Mouse (Mus musculus) hindbrain, embryonic 15.5 days (tissue): ENCODE data around the gene 9430097D07Rik. TPM values are rescaled to one million over a fixed set of nuclear protein-coding genes. Genes with fewer than 3 reads are reported as not detected.
A peak's percentile ranks its signal among the peaks of the same experiment; 100 is the strongest.

Experiments used
- ATAC-seq: fragments of 200-750 bp; cut with Nextera tagmentation; 2 replicates; pipeline ENCODE4 v1.8.0; 2017; ENCODE audit warnings: low read depth, moderate number of reproducible peaks, moderate TSS enrichment; ENCODE audit not compliant: low FRiP score
- H3K27ac ChIP-seq: fragments of 300-500 bp; sonication (generic); replicated peaks from 2 replicates; pipeline ENCODE4 v1.5.1; 2015; ENCODE audit warnings: mild to moderate bottlenecking, inconsistent platforms
- H3K27me3 ChIP-seq: fragments of 300-500 bp; sonication (generic); 2 replicates; pipeline ENCODE4 v1.6.1; 2015; ENCODE audit warnings: control low read depth, inconsistent platforms
- H3K36me3 ChIP-seq: fragments of 300-500 bp; sonication (generic); 2 replicates; pipeline ENCODE4 v1.6.1; 2015; ENCODE audit warnings: control low read depth, inconsistent platforms
- H3K4me1 ChIP-seq: fragments of 300-500 bp; sonication (generic); replicated peaks from 2 replicates; pipeline ENCODE4 v1.6.1; 2015; ENCODE audit warnings: control low read depth, inconsistent platforms
- H3K4me2 ChIP-seq: fragments of 300-500 bp; sonication (generic); 2 replicates; pipeline ENCODE4 v1.6.1; 2015; ENCODE audit warnings: moderate library complexity, mild to moderate bottlenecking, inconsistent platforms
- H3K4me3 ChIP-seq: fragments of 300-500 bp; sonication (generic); 2 replicates; pipeline ENCODE4 v1.5.1; 2015; ENCODE audit warnings: mild to moderate bottlenecking, inconsistent platforms
- H3K9ac ChIP-seq: fragments of 300-500 bp; sonication (generic); 2 replicates; pipeline ENCODE4 v1.6.1; 2015; ENCODE audit warnings: inconsistent platforms
- H3K9me3 ChIP-seq: fragments of 300-500 bp; sonication (generic); 2 replicates; pipeline ENCODE4 v1.6.1; 2016; ENCODE audit warnings: control low read depth, inconsistent platforms
- WGBS: fragments of 180-500 bp; shearing (Covaris S2); methylation state at CpG from one replicate; pipeline ENCODE4 v1.1.7; 2015; 5-methylcytosine and 5-hydroxymethylcytosine counted together
- polyA plus RNA-seq: library from polyadenylated mRNA; unstranded; fragments of >200 nt; fragmentation: Nextera tagmentation; extraction: Ambion mirVana; gene quantifications from 2 replicates; pipeline ENCODE4 v1.2.1, GENCODE M21; 2015

9430097D07Rik gene
- polyA plus RNA-seq, 1 experiment from 2014 or later, result 0.79 TPM

GRCm38 (mm10) chr2:32574497-32574896, 987 bp downstream of the 9430097D07Rik start, which contains the start of gene Pip5kl1:
Gene Pip5kl1, plus strand, starts transcription at chr2:32574797.
- Histone ChIP-seq H3K4me2 (peak within 1 kb of the TSS; percentile 94), H3K9ac (peak within 1 kb of the TSS; percentile 59), H3K27me3 (peaks cover 10% of the 10 kb centered on the region), H3K27ac (peak within 1 kb of the TSS; percentile 46), H3K4me1 (peaks cover 33% of the 10 kb centered on the region), H3K9me3 (no peaks in the 10 kb centered on the region), H3K4me3 (peak within 1 kb of the TSS; percentile 54), H3K36me3 (no peaks in the 10 kb centered on the region)
- WGBS, result 84% methylated on average over 6 of the region's 6 CpGs
- no peak for ATAC-seq

GRCm38 (mm10) chr2:32572196-32572595, 3.3 kb downstream of the 9430097D07Rik start:
- Histone ChIP-seq H3K27ac (no peak overlapping the region), H3K4me3 (no peak overlapping the region), H3K4me2 (peak overlapping the region; percentile 88), H3K4me1 (peaks cover 33% of the 10 kb centered on the region), H3K9ac (no peak overlapping the region), H3K27me3 (no peaks in the 10 kb centered on the region), H3K36me3 (peaks cover 13% of the 10 kb centered on the region), H3K9me3 (no peaks in the 10 kb centered on the region)
- 89% methylated on average over 11 of the region's 11 CpGs for WGBS
- ATAC-seq, result no peak

- peak within 1 kb of the TSS; percentile 88 for H3K4me2 ChIP-seq
- ATAC-seq, result peak; percentile 72
Measured at GRCm38 (mm10) chr2:32570698-32571494, 4.6 kb downstream of the 9430097D07Rik start, which contains the start of gene Dpm2. Gene Dpm2, plus strand, starts transcription at chr2:32570858.

GRCm38 (mm10) chr2:32568941-32569340, 6.5 kb downstream of the 9430097D07Rik start:
- H3K36me3 ChIP-seq, result peaks cover 28% of the 10 kb centered on the region
- 85% methylated on average over 3 of the region's 3 CpGs for WGBS
- ATAC-seq, result no peak

More at GRCm38 (mm10) chr2:32570698-32571494, 4.6 kb downstream of the 9430097D07Rik start, which contains the start of gene Dpm2:
- H3K27ac ChIP-seq, result peak within 1 kb of the TSS; percentile 75
- 2% methylated on average over 36 of the region's 36 CpGs for WGBS
- no peaks in the 10 kb centered on the region for H3K27me3 ChIP-seq
- H3K36me3 ChIP-seq, result peaks cover 15% of the 10 kb centered on the region
- no peaks in the 10 kb centered on the region for H3K9me3 ChIP-seq
- H3K4me3 ChIP-seq, result peak within 1 kb of the TSS; percentile 71
- H3K4me1 ChIP-seq, result peaks cover 29% of the 10 kb centered on the region
- H3K9ac ChIP-seq, result peak within 1 kb of the TSS; percentile 69

GRCm38 (mm10) chr2:32568149-32568548, 7.3 kb downstream of the 9430097D07Rik start:
- Histone ChIP-seq H3K9me3 (no peaks in the 10 kb centered on the region), H3K9ac (no peak overlapping the region), H3K4me2 (no peak overlapping the region), H3K4me1 (peaks cover 17% of the 10 kb centered on the region), H3K4me3 (no peak overlapping the region), H3K36me3 (peaks cover 33% of the 10 kb centered on the region), H3K27ac (no peak overlapping the region), H3K27me3 (no peaks in the 10 kb centered on the region)
- no peak for ATAC-seq
- 65% methylated on average over 5 of the region's 5 CpGs for WGBS

More at GRCm38 (mm10) chr2:32568941-32569340, 6.5 kb downstream of the 9430097D07Rik start:
- Histone ChIP-seq H3K27ac (no peak overlapping the region), H3K4me2 (no peak overlapping the region), H3K27me3 (no peaks in the 10 kb centered on the region), H3K4me3 (no peak overlapping the region), H3K4me1 (peaks cover 17% of the 10 kb centered on the region), H3K9me3 (no peaks in the 10 kb centered on the region), H3K9ac (no peak overlapping the region)

GRCm38 (mm10) chr2:32566536-32567063, 8.9 kb downstream of the 9430097D07Rik start:
- no peak overlapping the region for H3K9ac ChIP-seq
- peaks cover 10% of the 10 kb centered on the region for H3K4me1 ChIP-seq
- H3K27ac ChIP-seq, result no peak overlapping the region
- no peak for ATAC-seq
- H3K4me3 ChIP-seq, result no peak overlapping the region
- H3K27me3 ChIP-seq, result no peaks in the 10 kb centered on the region
- 42% methylated on average over 4 of the region's 4 CpGs for WGBS
- H3K9me3 ChIP-seq, result no peaks in the 10 kb centered on the region
- peaks cover 33% of the 10 kb centered on the region for H3K36me3 ChIP-seq
- H3K4me2 ChIP-seq, result no peak overlapping the region

GRCm38 (mm10) chr2:32559570-32559969, 15.9 kb downstream of the 9430097D07Rik start:
- ATAC-seq, result peak; percentile 87
- peaks cover 39% of the 10 kb centered on the region for H3K4me1 ChIP-seq
- H3K4me2 ChIP-seq, result no peak overlapping the region
- no peak overlapping the region for H3K4me3 ChIP-seq
- peaks cover 9% of the 10 kb centered on the region; the same call in 1 of the 2 replicates for H3K36me3 ChIP-seq
- H3K9me3 ChIP-seq, result no peaks in the 10 kb centered on the region
- H3K27me3 ChIP-seq, result no peaks in the 10 kb centered on the region
- peak overlapping the region; percentile 64 for H3K27ac ChIP-seq
- WGBS, result 14% methylated on average over 5 of the region's 5 CpGs
- 0 out of 2 replicates have a peak overlapping the region, but pooled peaks have one; percentile 9 for H3K9ac ChIP-seq

GRCm38 (mm10) chr2:32556019-32556418, 19.5 kb downstream of the 9430097D07Rik start:
- no peak for ATAC-seq
- Histone ChIP-seq H3K27me3 (no peaks in the 10 kb centered on the region), H3K36me3 (no peaks in the 10 kb centered on the region), H3K9me3 (no peaks in the 10 kb centered on the region), H3K4me1 (peaks cover 46% of the 10 kb centered on the region), H3K4me2 (no peak overlapping the region), H3K27ac (peak overlapping the region; percentile 43), H3K4me3 (no peak overlapping the region), H3K9ac (no peak overlapping the region; the same call in 1 of the 2 replicates)
- 64% methylated on average over 7 of the region's 7 CpGs for WGBS

GRCm38 (mm10) chr2:32555484-32555883, 20.0 kb downstream of the 9430097D07Rik start:
- H3K9ac ChIP-seq, result no peak overlapping the region

GRCm38 (mm10) chr2:32553592-32554148, 21.8 kb downstream of the 9430097D07Rik start:
- Histone ChIP-seq H3K9me3 (no peaks in the 10 kb centered on the region), H3K27me3 (no peaks in the 10 kb centered on the region), H3K4me3 (no peak overlapping the region), H3K4me1 (peaks cover 39% of the 10 kb centered on the region), H3K36me3 (no peaks in the 10 kb centered on the region), H3K4me2 (no peak overlapping the region), H3K9ac (no peak overlapping the region), H3K27ac (no peak overlapping the region)
- 80% methylated on average over 7 of the region's 7 CpGs for WGBS
- no peak for ATAC-seq

More at GRCm38 (mm10) chr2:32555484-32555883, 20.0 kb downstream of the 9430097D07Rik start:
- Histone ChIP-seq H3K27ac (peak overlapping the region; percentile 43; the same call in 1 of the 2 replicates), H3K36me3 (no peaks in the 10 kb centered on the region), H3K4me3 (no peak overlapping the region), H3K4me2 (no peak overlapping the region), H3K27me3 (no peaks in the 10 kb centered on the region), H3K9me3 (no peaks in the 10 kb centered on the region), H3K4me1 (peaks cover 45% of the 10 kb centered on the region)
- no peak for ATAC-seq
- 25% methylated on average over 4 of the region's 4 CpGs for WGBS

GRCm38 (mm10) chr2:32551236-32551635, 24.2 kb downstream of the 9430097D07Rik start:
- Histone ChIP-seq H3K9me3 (no peaks in the 10 kb centered on the region), H3K27ac (no peak overlapping the region), H3K9ac (no peak overlapping the region), H3K4me2 (no peak overlapping the region), H3K27me3 (no peaks in the 10 kb centered on the region), H3K36me3 (no peaks in the 10 kb centered on the region), H3K4me3 (no peak overlapping the region), H3K4me1 (peaks cover 35% of the 10 kb centered on the region)
- WGBS, result 88% methylated on average over 5 of the region's 5 CpGs
- no peak for ATAC-seq

GRCm38 (mm10) chr2:32549764-32550163, 25.7 kb downstream of the 9430097D07Rik start:
- Histone ChIP-seq H3K36me3 (no peaks in the 10 kb centered on the region), H3K4me3 (no peak overlapping the region), H3K9ac (no peak overlapping the region), H3K27ac (no peak overlapping the region), H3K27me3 (no peaks in the 10 kb centered on the region), H3K9me3 (no peaks in the 10 kb centered on the region), H3K4me1 (peaks cover 22% of the 10 kb centered on the region), H3K4me2 (no peak overlapping the region)
- ATAC-seq, result no peak
- WGBS, result 59% methylated on average over 6 of the region's 6 CpGs
